Mouse (Mus musculus) CH12.LX (cell line): ENCODE data around the gene Gpr45. TPM values are rescaled to one million over a fixed set of nuclear protein-coding genes. Genes with fewer than 3 reads are reported as not detected.

ENCODE experiments used
- DNase-seq: peaks from one replicate; pipeline ENCODE4 v3.0.0-alpha.2; 2013; ENCODE audit errors: extremely low read depth
- H3K27ac ChIP-seq: 2 replicates; pipeline ENCODE4 v1.5.1; 2012; ENCODE audit warnings: low read depth, mild to moderate bottlenecking, control low read depth, moderate library complexity; ENCODE audit not compliant: insufficient read depth
- H3K27me3 ChIP-seq: replicated peaks from 2 replicates; pipeline ENCODE3; 2012; ENCODE audit warnings: inconsistent platforms
- H3K36me3 ChIP-seq, 2 experiments: replicated peaks in 1 of 2; 2 replicates each; pipeline versions ENCODE3 to v1.6.1; 2012; ENCODE audit warnings: inconsistent platforms in 1 of 2, low read length in 1 of 2, mild to moderate bottlenecking in 1 of 2, mixed read lengths in 1 of 2, moderate library complexity in 1 of 2; ENCODE audit not compliant: control insufficient read depth in 1 of 2, insufficient read depth in 1 of 2
- H3K4me1 ChIP-seq, 2 experiments: 2 replicates each; pipeline ENCODE4 v1.6.1; 2012; ENCODE audit warnings: inconsistent platforms in 1 of 2, moderate library complexity in 1 of 2; ENCODE audit not compliant: insufficient read depth in 2 of 2, control insufficient read depth in 1 of 2
- H3K4me2 ChIP-seq: 2 replicates; pipeline ENCODE4 v1.6.1; 2012; ENCODE audit warnings: low read depth, mild to moderate bottlenecking, control low read depth; ENCODE audit not compliant: poor library complexity, insufficient read depth, severe bottlenecking
- H3K4me3 ChIP-seq, 3 experiments: fragments of 150-350 bp in 1 of 3; sonication (generic) in 1 of 3; replicated peaks in 1 of 3; 2 replicates each; pipeline versions ENCODE3 to v1.5.1; 2011 to 2012; ENCODE audit warnings: low read depth in 2 of 3, low read length in 2 of 3, mild to moderate bottlenecking in 2 of 3, moderate library complexity in 2 of 3, control low read depth in 1 of 3, improper control_type of control experiment in 1 of 3, inconsistent platforms in 1 of 3, mixed read lengths in 1 of 3; ENCODE audit not compliant: poor library complexity in 1 of 3
- H3K79me2 ChIP-seq: replicated peaks from 2 replicates; pipeline ENCODE4 v1.6.1; 2012; ENCODE audit warnings: mild to moderate bottlenecking, moderate library complexity; ENCODE audit not compliant: control insufficient read depth, poor library complexity, insufficient read depth, severe bottlenecking; ENCODE audit errors: extremely low read depth
- H3K9ac ChIP-seq: 2 replicates; pipeline ENCODE4 v1.6.1; 2012; ENCODE audit warnings: low read depth, mild to moderate bottlenecking, control low read depth, moderate library complexity; ENCODE audit not compliant: insufficient read depth
- H3K9me3 ChIP-seq: replicated peaks from 2 replicates; pipeline ENCODE3; 2012; ENCODE audit warnings: low read length, inconsistent platforms, mixed read lengths
- E2F4 ChIP-seq: IDR thresholded peaks from 2 replicates; pipeline ENCODE4 v1.6.1; 2011; ENCODE audit warnings: low read depth, low read length, improper control_type of control experiment; ENCODE audit not compliant: insufficient replicate concordance
- EP300 ChIP-seq: IDR thresholded peaks from 2 replicates; pipeline ENCODE4 v1.6.1; 2011; ENCODE audit warnings: low read length, improper control_type of control experiment
- HCFC1 ChIP-seq: IDR thresholded peaks from 2 replicates; pipeline ENCODE4 v1.6.1; 2012; ENCODE audit warnings: low read depth, mild to moderate bottlenecking, inconsistent platforms, low read length, improper control_type of control experiment
- NRF1 ChIP-seq: IDR thresholded peaks from 2 replicates; pipeline ENCODE4 v1.6.1; 2014; ENCODE audit warnings: low read depth, mild to moderate bottlenecking, inconsistent platforms, low read length, improper control_type of control experiment, moderate library complexity
- POLR2AphosphoS2 ChIP-seq: IDR thresholded peaks from 2 replicates; pipeline ENCODE4 v1.6.1; 2011; ENCODE audit warnings: low read depth, low read length, improper control_type of control experiment
- RCOR1 ChIP-seq: conservative IDR thresholded peaks from 2 replicates; pipeline ENCODE4 v1.6.1; 2012; ENCODE audit warnings: low read depth, mild to moderate bottlenecking, inconsistent platforms, low read length, improper control_type of control experiment
- TCF12 ChIP-seq: IDR thresholded peaks from 2 replicates; pipeline ENCODE4 v1.6.1; 2014; ENCODE audit warnings: low read depth, mild to moderate bottlenecking, inconsistent platforms, low read length, improper control_type of control experiment
- USF1 ChIP-seq: IDR thresholded peaks from 2 replicates; pipeline ENCODE4 v1.6.1; 2014; ENCODE audit warnings: low read depth, mild to moderate bottlenecking, inconsistent platforms, low read length, improper control_type of control experiment
- ZKSCAN1 ChIP-seq: IDR thresholded peaks from 2 replicates; pipeline ENCODE4 v1.6.1; 2012; ENCODE audit warnings: low read depth, inconsistent platforms, low read length, improper control_type of control experiment, borderline replicate concordance
- dilution Hi-C: fragments of 300-500 bp; cut with MboI; formaldehyde crosslinking; loops from 2 replicates; pipeline ENCODE4 v1.14.3; 2020; ENCODE audit warnings: low sequenced_read_pairs; ENCODE audit not compliant: extremely low pct_unique_long_range_greater_than_20kb, extremely low pct_ligation_motif_present
- in situ Hi-C: fragments of 300-500 bp; cut with MboI; formaldehyde crosslinking; loops from 3 replicates; pipeline ENCODE4 v1.14.3; 2019; ENCODE audit warnings: low sequenced_read_pairs, low pct_ligation_motif_present, low pct_unique_long_range_greater_than_20kb, mixed read lengths
- polyA plus RNA-seq: library from polyadenylated mRNA; unstranded; fragments of >175 nt; gene quantifications from 2 replicates; pipeline ENCODE4 v1.2.1, GENCODE M21; 2012; ENCODE audit warnings: low read depth; ENCODE audit not compliant: insufficient read length
- total RNA-seq, 2 experiments: library from RNA; depleted of rRNA; stranded (reverse); fragments of 300-350 nt in 1 of 2; fragments of >200 nt in 1 of 2; gene quantifications; 2 replicates each; pipeline ENCODE4 v1.2.3; 2012 to 2014

Gene Gpr45
- total and polyA plus RNA-seq, 3 experiments: not detected

DNA sequence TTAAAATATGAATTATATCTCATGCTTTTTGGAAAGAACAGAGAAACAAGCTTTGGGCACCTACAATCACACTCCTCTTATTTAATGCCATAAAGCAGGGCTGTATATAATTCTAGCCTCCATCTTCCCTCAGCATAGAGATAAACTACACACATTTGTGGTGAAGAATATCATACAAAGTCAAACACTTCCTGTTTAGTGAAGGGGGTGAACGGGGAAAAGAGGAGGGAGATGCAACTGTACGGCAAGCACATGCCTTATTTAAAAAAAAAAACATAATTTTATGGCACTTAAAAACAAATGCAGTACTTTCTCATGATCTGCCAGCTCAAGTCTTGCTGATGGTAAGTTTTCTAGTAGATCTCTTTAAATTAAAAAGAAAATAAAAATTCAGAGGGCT lies 125.5 kb downstream of the Gpr45 start:
- Histone ChIP-seq H3K27ac (no peak overlapping the region), H3K4me1 (no peaks in the 10 kb centered on the region), H3K9me3 (no peaks in the 10 kb centered on the region), H3K4me3 (no peak overlapping the region), H3K9ac (no peak overlapping the region), H3K36me3 (peaks cover 15 to 41% of the 10 kb centered on the region in 2 experiments), H3K4me2 (no peak overlapping the region), H3K27me3 (no peaks in the 10 kb centered on the region), H3K79me2 (no peaks in the 10 kb centered on the region; the same call in 1 of the 2 replicates)
- no peak for DNase-seq
- in situ Hi-C loops: no loop called here
- dilution Hi-C loops: no loop called here
- no peak for TF ChIP-seq EP300
- no peak for TF ChIP-seq HCFC1
- TF ChIP-seq RCOR1: no peak
- no peak for TF ChIP-seq USF1
- TF ChIP-seq ZKSCAN1: no peak
- TF ChIP-seq TCF12: no peak
- no peak for TF ChIP-seq NRF1
- TF ChIP-seq E2F4: no peak

- DNase-seq: no peak
- Histone ChIP-seq H3K27ac (no peak overlapping the region), H3K27me3 (no peaks in the 10 kb centered on the region), H3K79me2 (no peaks in the 10 kb centered on the region; the same call in 1 of the 2 replicates), H3K9ac (no peak overlapping the region), H3K4me1 (no peaks in the 10 kb centered on the region), H3K36me3 (peaks cover 3 to 15% of the 10 kb centered on the region in 2 experiments), H3K4me3 (no peak overlapping the region), H3K9me3 (no peaks in the 10 kb centered on the region), H3K4me2 (no peak overlapping the region)
- dilution Hi-C loops: no loop called here
- TF ChIP-seq POLR2AphosphoS2: no peak
- in situ Hi-C loops: no loop called here
Measured at GRCm38 (mm10) chr1:43082946-43083345, 130.3 kb downstream of the Gpr45 start.

Other genes starting within 250 kb of the Gpr45 start
- gene Mrps9, start 101.6 kb upstream of the Gpr45 start, total RNA-seq (2012; rRNA removed): 105 and 111 TPM in 2 replicates
- 134 and 144 TPM in 2 replicates for gene Mrps9, start 101.6 kb upstream of the Gpr45 start, total RNA-seq (2014; rRNA removed)
- 89.9 and 98.6 TPM in 2 replicates for gene Mrps9, start 101.6 kb upstream of the Gpr45 start, polyA plus RNA-seq
- gene Tgfbrap1, start 145.8 kb downstream of the Gpr45 start, total RNA-seq (2012; rRNA removed): 6.0 and 7.6 TPM in 2 replicates
- gene Tgfbrap1, start 145.8 kb downstream of the Gpr45 start, total RNA-seq (2014; rRNA removed): 3.1 and 3.8 TPM in 2 replicates
- 8.0 and 8.4 TPM in 2 replicates for gene Tgfbrap1, start 145.8 kb downstream of the Gpr45 start, polyA plus RNA-seq
- gene AI597479, start 145.8 kb downstream of the Gpr45 start, total RNA-seq (2012; rRNA removed): 20.9 and 22.6 TPM in 2 replicates
- gene AI597479, start 145.8 kb downstream of the Gpr45 start, total RNA-seq (2014; rRNA removed): 39.8 and 42.6 TPM in 2 replicates
- 18.4 and 19.5 TPM in 2 replicates for gene AI597479, start 145.8 kb downstream of the Gpr45 start, polyA plus RNA-seq
- 0.21 TPM in 1 of 2 replicates, not detected in the other for gene Fhl2, start 244.1 kb downstream of the Gpr45 start, total RNA-seq (2012; rRNA removed)
- 0.13 TPM in 1 of 2 replicates, not detected in the other for gene Fhl2, start 244.1 kb downstream of the Gpr45 start, total RNA-seq (2014; rRNA removed)
- 0.14 TPM in 1 of 2 replicates, not detected in the other for gene Fhl2, start 244.1 kb downstream of the Gpr45 start, polyA plus RNA-seq